Mouse (Mus musculus) kidney, embryonic 15.5 days (tissue): Measurements from ENCODE around the gene Creb3l2. TPM values are rescaled to one million over a fixed set of nuclear protein-coding genes. Genes with fewer than 3 reads are reported as not detected.

Source experiments
- ATAC-seq: fragments of 200-750 bp; cut with Nextera tagmentation; replicated peaks from 2 replicates; pipeline ENCODE4 v1.8.0; 2017; ENCODE audit warnings: moderate TSS enrichment; ENCODE audit not compliant: low FRiP score
- H3K27ac ChIP-seq: fragments of 300-500 bp; sonication (generic); 2 replicates; pipeline ENCODE4 v1.5.1; 2015; ENCODE audit warnings: mild to moderate bottlenecking, inconsistent platforms
- H3K27me3 ChIP-seq: fragments of 300-500 bp; sonication (generic); 2 replicates; pipeline ENCODE4 v1.6.1; 2015; ENCODE audit warnings: inconsistent platforms
- H3K36me3 ChIP-seq: fragments of 300-500 bp; sonication (generic); 2 replicates; pipeline ENCODE4 v1.6.1; 2015; ENCODE audit warnings: inconsistent platforms
- H3K4me1 ChIP-seq: fragments of 300-500 bp; sonication (generic); 2 replicates; pipeline ENCODE4 v1.6.1; 2015; ENCODE audit warnings: inconsistent platforms
- H3K4me2 ChIP-seq: fragments of 300-500 bp; sonication (generic); 2 replicates; pipeline ENCODE4 v1.6.1; 2015; ENCODE audit warnings: moderate library complexity, mild to moderate bottlenecking, inconsistent platforms
- H3K4me3 ChIP-seq: fragments of 300-500 bp; sonication (generic); replicated peaks from 2 replicates; pipeline ENCODE4 v1.5.1; 2015; ENCODE audit warnings: mild to moderate bottlenecking, inconsistent platforms
- H3K9ac ChIP-seq: fragments of 300-500 bp; sonication (generic); 2 replicates; pipeline ENCODE4 v1.6.1; 2015; ENCODE audit warnings: mild to moderate bottlenecking, inconsistent platforms
- H3K9me3 ChIP-seq: fragments of 300-500 bp; sonication (generic); replicated peaks from 2 replicates; pipeline ENCODE4 v1.6.1; 2016; ENCODE audit warnings: inconsistent platforms
- WGBS: fragments of 180-500 bp; shearing (Covaris S2); methylation state at CpG from one replicate; pipeline ENCODE4 v1.1.7; 2015; ENCODE audit warnings: mixed read lengths; 5-methylcytosine and 5-hydroxymethylcytosine counted together
- polyA plus RNA-seq: library from polyadenylated mRNA; unstranded; fragments of >200 nt; fragmentation: Nextera tagmentation; extraction: Ambion mirVana; gene quantifications from 2 replicates; pipeline ENCODE4 v1.2.1, GENCODE M21; 2015

The Creb3l2 gene
- polyA plus RNA-seq, 1 experiment from 2014 or later = 31.1 TPM

DNA sequence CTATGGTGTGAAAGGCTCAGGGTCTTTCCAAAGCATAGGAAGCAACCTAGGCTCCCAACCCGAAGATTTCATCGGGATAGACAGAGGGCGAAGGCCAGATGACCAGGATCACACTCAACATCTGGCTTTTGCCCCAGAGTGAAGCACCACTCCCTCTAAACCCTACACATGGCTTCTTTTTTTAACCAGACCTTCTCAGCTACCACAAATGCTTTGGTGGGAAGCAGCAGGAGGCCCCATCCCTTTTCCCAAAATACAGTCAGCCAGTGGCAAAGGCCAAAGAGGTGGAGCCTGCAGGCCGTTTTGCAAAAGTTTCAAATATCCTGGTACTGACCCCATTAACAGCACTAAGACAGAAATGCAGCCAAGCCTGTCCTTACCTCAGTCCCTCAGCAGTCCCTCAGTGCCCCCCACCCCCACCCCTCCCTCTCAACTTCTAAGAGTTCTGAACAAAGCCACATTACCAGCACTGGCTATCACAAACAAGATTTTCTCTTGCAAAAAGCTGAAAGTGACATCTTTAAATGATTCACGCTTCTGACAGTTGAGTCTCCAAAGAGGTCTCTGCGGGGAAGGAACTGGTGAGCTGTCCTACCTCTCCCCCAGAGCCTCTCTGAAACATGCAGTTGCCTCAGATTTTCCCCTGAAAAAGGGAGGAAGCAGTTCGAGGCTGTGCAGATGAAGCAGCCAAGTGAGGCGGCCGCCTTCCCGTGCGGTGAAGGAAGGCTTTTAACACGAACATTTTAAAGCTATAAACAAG, 1.3 kb downstream of the Creb3l2 start:
- H3K9me3 ChIP-seq = no peaks in the 10 kb centered on the region
- H3K27ac ChIP-seq = peak overlapping the region; percentile 93
- no peaks in the 10 kb centered on the region for H3K27me3 ChIP-seq
- H3K9ac ChIP-seq = peak overlapping the region; percentile 85
- WGBS = 2% methylated on average over 12 of the region's 12 CpGs
- H3K4me3 ChIP-seq = peak overlapping the region; percentile 84
- peaks cover 49% of the 10 kb centered on the region for H3K4me1 ChIP-seq
- ATAC-seq = peak; percentile 28; the same call in 1 of the 2 replicates
- H3K4me2 ChIP-seq = peak overlapping the region; percentile 80
- H3K36me3 ChIP-seq = peaks cover 22% of the 10 kb centered on the region; the same call in 1 of the 2 replicates

DNA sequence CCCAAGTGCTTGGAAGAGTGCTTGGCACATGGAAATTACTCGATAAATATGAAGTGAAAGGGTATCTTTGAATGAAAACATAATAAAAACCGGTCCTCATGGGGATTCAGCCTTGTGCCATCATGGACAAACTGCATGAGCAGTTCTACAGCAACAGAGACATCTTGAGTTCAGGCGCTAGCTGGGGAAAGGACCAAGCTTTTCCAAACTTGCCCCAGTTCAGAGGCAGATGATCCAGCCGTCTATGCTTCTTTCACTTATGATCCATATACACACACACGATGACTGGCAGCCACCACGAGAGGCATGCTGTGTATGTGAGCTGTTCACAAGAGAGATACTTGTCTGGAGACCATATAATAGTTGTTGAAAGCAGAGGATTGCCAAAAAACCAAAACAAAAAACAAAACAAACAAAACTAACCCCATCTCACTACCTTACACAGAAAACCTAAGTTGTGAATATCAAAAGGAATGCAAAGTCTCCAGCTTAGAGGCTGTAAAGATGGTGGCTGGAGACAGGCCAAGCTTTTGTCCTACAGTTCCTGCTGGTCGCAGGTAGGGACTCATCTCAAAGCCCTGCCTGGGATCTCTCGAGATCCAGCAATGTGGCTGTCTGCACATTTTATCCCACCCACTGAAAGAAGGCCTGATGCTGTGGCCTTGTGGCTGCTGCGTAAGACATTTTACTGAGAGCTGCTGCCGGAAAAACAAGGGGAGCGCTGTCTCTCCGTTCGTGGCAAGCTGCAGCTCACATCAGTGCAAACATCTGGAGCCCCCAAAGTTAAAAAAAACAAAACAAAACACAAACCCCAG, 2.1 kb downstream of the Creb3l2 start:
- Histone ChIP-seq H3K4me2 (peak overlapping the region; percentile 80), H3K27me3 (no peaks in the 10 kb centered on the region), H3K9ac (peak overlapping the region; percentile 85), H3K4me3 (peak overlapping the region; percentile 84), H3K9me3 (no peaks in the 10 kb centered on the region), H3K4me1 (peaks cover 57% of the 10 kb centered on the region), H3K36me3 (peaks cover 30% of the 10 kb centered on the region), H3K27ac (peak overlapping the region; percentile 93)
- ATAC-seq = no peak
- WGBS = 28% methylated on average over 13 of the region's 13 CpGs

DNA sequence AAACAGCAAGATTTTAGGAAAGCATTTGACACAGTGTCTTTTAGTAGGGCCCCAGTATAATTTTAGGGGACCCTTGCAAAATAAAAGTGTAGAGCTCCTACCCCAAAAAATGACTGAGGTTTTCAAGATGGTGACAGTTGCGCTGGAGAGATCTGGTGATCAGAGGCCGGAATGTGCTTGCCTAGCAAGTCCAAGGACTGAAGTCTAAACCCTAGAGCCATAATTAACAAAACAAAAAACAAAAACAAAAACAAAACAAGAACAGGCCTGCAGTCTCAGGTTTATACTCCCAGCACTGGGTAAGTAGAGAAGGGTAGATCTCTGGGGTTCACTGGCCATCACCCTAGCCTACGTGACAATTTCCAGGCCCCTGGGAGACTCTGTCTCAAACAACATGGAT, 3.4 kb downstream of the Creb3l2 start:
- peak overlapping the region; percentile 80 for H3K4me2 ChIP-seq
- WGBS = 80% methylated on average over 3 of the region's 3 CpGs

DNA sequence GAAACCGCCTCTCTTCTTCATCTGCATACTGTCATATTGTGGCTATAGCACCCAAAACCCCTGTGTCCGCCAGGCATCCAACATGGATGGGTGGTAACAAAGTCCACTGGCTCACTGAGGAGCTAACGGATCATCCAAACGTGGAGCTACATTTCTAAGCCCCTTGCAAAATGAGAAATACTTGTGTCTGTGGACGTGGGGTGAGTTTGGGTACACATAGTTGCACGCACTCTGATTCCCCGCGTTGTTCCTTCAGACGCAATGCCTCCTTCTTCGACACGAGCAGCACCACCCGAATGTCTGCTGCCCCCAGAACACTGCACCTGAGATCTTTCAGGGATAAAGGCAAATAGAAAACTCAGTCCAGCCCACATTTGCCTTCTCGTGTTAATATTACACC, 4.9 kb downstream of the Creb3l2 start:
- 83% methylated on average over 13 of the region's 13 CpGs for WGBS
- Histone ChIP-seq H3K4me2 (peak overlapping the region; percentile 80; the same call in 1 of the 2 replicates), H3K27me3 (no peaks in the 10 kb centered on the region), H3K9me3 (no peaks in the 10 kb centered on the region), H3K27ac (0 out of 2 replicates have a peak overlapping the region, but pooled peaks have one; percentile 14), H3K9ac (no peak overlapping the region), H3K4me3 (no peak overlapping the region), H3K4me1 (peaks cover 74% of the 10 kb centered on the region), H3K36me3 (peaks cover 38% of the 10 kb centered on the region)
- ATAC-seq = no peak

More for the DNA sequence above, 3.4 kb downstream of the Creb3l2 start:
- no peak for ATAC-seq
- 0 out of 2 replicates have a peak overlapping the region, but pooled peaks have one; percentile 14 for H3K27ac ChIP-seq
- no peak overlapping the region; the same call in 1 of the 2 replicates for H3K9ac ChIP-seq
- H3K4me3 ChIP-seq = peak overlapping the region; percentile 17; the same call in 1 of the 2 replicates
- H3K4me1 ChIP-seq = peaks cover 68% of the 10 kb centered on the region
- peaks cover 38% of the 10 kb centered on the region for H3K36me3 ChIP-seq
- H3K27me3 ChIP-seq = no peaks in the 10 kb centered on the region
- H3K9me3 ChIP-seq = no peaks in the 10 kb centered on the region

DNA sequence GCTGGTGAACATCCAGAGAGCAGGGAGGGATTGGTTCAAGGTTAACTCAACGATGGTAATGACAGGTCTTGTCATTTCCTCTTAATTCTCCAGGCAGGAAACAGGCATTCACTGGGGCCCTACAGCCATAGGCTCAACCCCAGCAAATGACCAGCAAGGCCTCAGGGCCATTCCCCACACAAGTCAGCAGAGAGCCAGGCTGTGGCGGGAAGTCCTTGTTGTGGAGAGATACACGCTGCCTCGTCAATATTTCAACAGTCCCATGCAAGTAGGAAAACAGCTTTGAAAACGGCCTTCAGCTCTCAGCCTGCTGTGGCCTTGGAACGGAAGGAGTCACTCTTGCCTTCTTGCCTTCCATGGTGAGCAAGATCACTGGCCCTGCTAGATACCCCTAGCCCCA, 6.6 kb downstream of the Creb3l2 start:
- H3K9me3 ChIP-seq = no peaks in the 10 kb centered on the region
- H3K4me3 ChIP-seq = no peak overlapping the region
- no peaks in the 10 kb centered on the region for H3K27me3 ChIP-seq
- WGBS = 69% methylated on average over 6 of the region's 6 CpGs
- H3K4me1 ChIP-seq = peaks cover 88% of the 10 kb centered on the region
- no peak overlapping the region for H3K9ac ChIP-seq
- no peak overlapping the region for H3K4me2 ChIP-seq
- H3K27ac ChIP-seq = no peak overlapping the region; the same call in 1 of the 2 replicates
- peaks cover 38% of the 10 kb centered on the region for H3K36me3 ChIP-seq
- ATAC-seq = no peak

DNA sequence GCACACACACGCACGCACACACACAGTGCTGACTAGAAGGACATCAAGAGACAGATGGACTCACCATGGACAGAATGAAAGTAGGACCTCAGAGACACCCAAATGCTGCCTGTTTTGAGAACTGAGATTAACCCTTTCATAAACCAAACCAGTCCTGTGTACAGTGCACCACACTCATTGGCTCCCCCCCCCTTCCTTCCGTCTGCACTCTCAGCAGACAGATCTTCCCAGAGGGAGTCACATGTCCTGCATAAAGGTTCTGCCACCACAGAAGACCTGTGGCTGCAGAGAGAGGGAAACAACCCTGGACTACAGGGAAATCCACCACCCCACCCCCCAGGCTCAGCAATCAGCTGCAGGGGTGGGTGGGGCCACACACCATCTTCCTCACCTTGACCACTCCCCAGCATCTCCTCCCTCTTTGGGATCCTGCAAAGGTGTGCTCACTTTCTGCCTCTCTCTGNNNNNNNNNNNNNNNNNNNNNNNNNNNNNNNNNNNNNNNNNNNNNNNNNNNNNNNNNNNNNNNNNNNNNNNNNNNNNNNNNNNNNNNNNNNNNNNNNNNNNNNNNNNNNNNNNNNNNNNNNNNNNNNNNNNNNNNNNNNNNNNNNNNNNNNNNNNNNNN, 12.0 kb downstream of the Creb3l2 start:
- no peak overlapping the region for H3K9ac ChIP-seq
- WGBS = 72% methylated on average over 3 of the region's 3 CpGs
- peak overlapping the region; percentile 97 for H3K27ac ChIP-seq
- peak overlapping the region; percentile 51 for H3K4me2 ChIP-seq
- ATAC-seq = 0 out of 2 replicates have a peak, but pooled peaks have one; percentile 8
- no peaks in the 10 kb centered on the region for H3K27me3 ChIP-seq
- peaks cover 23% of the 10 kb centered on the region for H3K36me3 ChIP-seq
- no peaks in the 10 kb centered on the region for H3K9me3 ChIP-seq
- H3K4me3 ChIP-seq = no peak overlapping the region
- H3K4me1 ChIP-seq = peaks cover 87% of the 10 kb centered on the region

DNA sequence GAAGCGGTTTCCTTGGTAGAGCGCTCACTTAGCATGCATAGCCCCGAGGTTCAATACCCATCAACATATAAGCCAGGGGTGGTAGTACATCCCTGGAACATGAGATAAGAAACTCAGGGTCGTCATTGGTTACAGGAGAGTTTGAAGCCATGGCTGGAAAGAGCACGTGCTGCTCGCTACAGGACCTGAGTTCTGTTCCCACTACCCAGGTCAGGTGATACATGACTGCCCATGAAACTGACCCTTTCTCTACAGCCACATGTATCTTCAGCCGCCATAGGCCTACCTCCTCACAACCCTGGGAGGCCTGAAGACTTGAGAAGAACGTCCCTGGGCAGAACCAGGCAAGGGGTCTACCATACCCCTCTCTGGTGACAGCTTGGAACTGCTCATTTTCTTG, 13.0 kb downstream of the Creb3l2 start:
- Histone ChIP-seq H3K4me3 (no peak overlapping the region), H3K27me3 (no peaks in the 10 kb centered on the region), H3K9me3 (no peaks in the 10 kb centered on the region), H3K36me3 (peaks cover 14% of the 10 kb centered on the region), H3K27ac (peak overlapping the region; percentile 97), H3K9ac (no peak overlapping the region), H3K4me1 (peaks cover 88% of the 10 kb centered on the region), H3K4me2 (no peak overlapping the region)
- WGBS = 70% methylated on average over 8 of the region's 8 CpGs
- no peak for ATAC-seq

DNA sequence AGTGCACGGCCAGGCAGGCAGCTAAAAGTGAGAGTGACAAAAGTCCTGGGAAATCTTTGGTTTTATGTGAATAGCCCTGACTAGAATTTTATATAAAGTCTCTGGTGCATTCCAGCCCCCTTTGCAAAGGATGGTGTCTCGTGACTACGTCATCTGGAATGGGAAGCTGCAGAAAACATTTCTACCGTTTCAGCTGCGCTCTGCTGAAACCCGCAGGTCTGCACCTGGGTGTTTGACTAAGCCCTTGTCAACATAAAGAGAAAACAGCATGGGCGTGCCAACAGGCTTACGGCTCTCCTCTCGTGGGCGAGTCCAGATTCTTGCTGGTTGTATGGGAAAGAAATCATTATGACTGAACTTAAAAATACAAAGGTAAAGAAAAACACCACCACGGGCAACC, 13.9 kb downstream of the Creb3l2 start:
- Histone ChIP-seq H3K36me3 (peaks cover 14% of the 10 kb centered on the region), H3K27ac (peak overlapping the region; percentile 97), H3K4me3 (no peak overlapping the region), H3K27me3 (no peaks in the 10 kb centered on the region), H3K4me2 (peak overlapping the region; percentile 23), H3K9me3 (no peaks in the 10 kb centered on the region), H3K4me1 (peaks cover 90% of the 10 kb centered on the region), H3K9ac (no peak overlapping the region)
- no peak for ATAC-seq
- WGBS = 51% methylated on average over 11 of the region's 11 CpGs

DNA sequence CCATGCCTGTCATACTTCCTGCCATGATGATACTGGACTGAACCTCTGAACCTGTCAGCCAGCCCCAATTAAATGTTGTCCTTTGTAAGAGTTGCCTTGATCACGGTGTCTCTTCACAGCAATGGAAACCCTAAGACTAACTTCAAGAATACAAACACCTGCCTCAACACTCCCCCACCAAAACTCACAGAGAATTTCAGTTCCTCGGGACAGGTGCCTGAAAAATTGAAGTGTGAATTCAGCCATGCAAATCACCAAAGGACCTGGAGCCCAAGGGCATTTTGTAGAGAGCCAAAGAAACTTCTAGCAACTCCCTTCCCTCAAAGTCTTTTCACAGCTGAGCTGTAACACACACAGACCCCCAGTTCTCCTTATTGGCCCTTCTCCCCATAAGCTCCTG, 15.3 kb downstream of the Creb3l2 start:
- WGBS = 61% methylated on average over 2 of the region's 2 CpGs
- Histone ChIP-seq H3K4me1 (peaks cover 85% of the 10 kb centered on the region), H3K27ac (peak overlapping the region; percentile 97)

DNA sequence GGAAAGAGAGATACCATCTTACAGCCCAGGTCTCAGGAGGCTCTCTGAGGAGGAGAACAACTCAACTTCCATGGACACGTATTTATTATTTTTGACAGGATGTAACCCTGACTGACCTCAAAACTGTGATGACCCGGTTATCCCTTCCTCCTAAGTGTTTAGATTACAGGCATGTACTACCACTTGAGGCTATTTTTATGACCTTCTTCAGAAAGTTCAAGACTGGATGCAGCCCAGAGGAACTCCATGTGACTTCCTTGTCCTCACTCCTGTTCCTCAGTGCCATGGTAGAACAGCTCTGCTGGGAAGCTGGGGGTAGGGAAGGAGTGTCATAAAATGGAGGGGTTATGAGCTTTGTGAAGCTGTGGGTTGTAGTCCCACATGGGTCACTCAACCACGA, 16.1 kb downstream of the Creb3l2 start:
- Histone ChIP-seq H3K9ac (no peak overlapping the region), H3K27me3 (no peaks in the 10 kb centered on the region), H3K9me3 (no peaks in the 10 kb centered on the region), H3K4me3 (no peak overlapping the region), H3K36me3 (peaks cover 14% of the 10 kb centered on the region), H3K4me2 (no peak overlapping the region), H3K4me1 (peaks cover 77% of the 10 kb centered on the region), H3K27ac (no peak overlapping the region)
- WGBS = 51% methylated on average over 3 of the region's 3 CpGs
- no peak for ATAC-seq

More for the DNA sequence above, 15.3 kb downstream of the Creb3l2 start:
- no peak for ATAC-seq
- Histone ChIP-seq H3K36me3 (peaks cover 14% of the 10 kb centered on the region), H3K4me3 (no peak overlapping the region), H3K4me2 (no peak overlapping the region), H3K9me3 (no peaks in the 10 kb centered on the region), H3K27me3 (no peaks in the 10 kb centered on the region), H3K9ac (no peak overlapping the region)

DNA sequence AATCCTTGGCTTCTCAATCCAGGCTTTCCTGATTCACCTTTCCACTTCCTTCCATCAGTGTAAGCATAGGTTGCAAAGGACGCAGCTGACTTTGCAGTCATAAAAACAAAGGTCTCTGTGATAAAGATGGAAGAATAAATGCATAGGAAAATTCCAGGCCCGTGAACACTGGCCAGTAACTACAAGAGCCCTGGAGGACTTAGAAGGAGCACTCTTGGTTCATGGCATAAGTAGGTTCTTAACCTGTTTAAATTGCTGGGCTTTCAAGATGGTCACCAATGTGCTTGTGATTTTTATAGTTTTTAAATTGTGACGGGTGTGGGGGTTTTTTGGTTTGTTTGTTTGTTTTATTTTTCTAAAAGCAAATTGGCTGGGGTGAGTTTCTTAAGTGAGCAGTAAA, 16.9 kb downstream of the Creb3l2 start:
- ATAC-seq = no peak
- Histone ChIP-seq H3K36me3 (peaks cover 14% of the 10 kb centered on the region), H3K9ac (no peak overlapping the region), H3K27ac (peak overlapping the region; percentile 75), H3K27me3 (no peaks in the 10 kb centered on the region), H3K4me1 (peaks cover 75% of the 10 kb centered on the region), H3K4me2 (no peak overlapping the region), H3K4me3 (no peak overlapping the region), H3K9me3 (no peaks in the 10 kb centered on the region)
- 87% methylated on average over 3 of the region's 3 CpGs for WGBS
